Mouse (Mus musculus) heart, postnatal 25 days (tissue): ENCODE measurements around the gene Iqgap3. TPM values are rescaled to one million over a fixed set of nuclear protein-coding genes. Genes with fewer than 3 reads are reported as not detected.

Experiments
- DNase-seq: peaks from one replicate; pipeline ENCODE4 v3.0.0; 2022; ENCODE audit warnings: low spot score
- intact Hi-C: fragments of 180-260 bp; cut with DNase I; formaldehyde crosslinking; loops from one replicate; pipeline ENCODE4 v1.15.1; 2025
- total RNA-seq, 2 experiments: library from RNA; stranded (reverse); gene quantifications; 2 replicates each; pipeline ENCODE4 v1.2.3; 2021

Gene Iqgap3
- total RNA-seq, 2 experiments from 2014 or later = 0.75 to 1.0 TPM

GRCm38 (mm10) chr3:88146376-88147112 lies 64.8 kb downstream of the Iqgap3 start:
- no peak for DNase-seq
- intact Hi-C loops = no loop called here

- DNase-seq = no peak
- intact Hi-C loops = no loop called here
Measured at GRCm38 (mm10) chr3:88147444-88147843, 65.7 kb downstream of the Iqgap3 start.

GRCm38 (mm10) chr3:88147866-88148265 lies 66.1 kb downstream of the Iqgap3 start:
- intact Hi-C loops = no loop called here

GRCm38 (mm10) chr3:88148354-88148753 lies 66.6 kb downstream of the Iqgap3 start:
- intact Hi-C loops = no loop called here
- DNase-seq = no peak

More at GRCm38 (mm10) chr3:88147866-88148265, 66.1 kb downstream of the Iqgap3 start:
- no peak for DNase-seq

GRCm38 (mm10) chr3:88148776-88149509 lies 67.2 kb downstream of the Iqgap3 start:
- peak; percentile 48 for DNase-seq
- intact Hi-C loops = no loop called here

GRCm38 (mm10) chr3:88149510-88149974 lies 67.8 kb downstream of the Iqgap3 start:
- no peak for DNase-seq
- intact Hi-C loops = no loop called here

- DNase-seq = no peak
- intact Hi-C loops = no loop called here
Measured at GRCm38 (mm10) chr3:88150061-88150998, 68.6 kb downstream of the Iqgap3 start.

GRCm38 (mm10) chr3:88150999-88151364 lies 69.2 kb downstream of the Iqgap3 start:
- no peak for DNase-seq
- intact Hi-C loops = no loop called here

- no peak for DNase-seq
- intact Hi-C loops = no loop called here
Measured at GRCm38 (mm10) chr3:88152056-88152455, 70.3 kb downstream of the Iqgap3 start.

GRCm38 (mm10) chr3:88153290-88154011 lies 71.7 kb downstream of the Iqgap3 start:
- intact Hi-C loops = no loop called here
- DNase-seq = no peak

GRCm38 (mm10) chr3:88154236-88154635 lies 72.5 kb downstream of the Iqgap3 start:
- intact Hi-C loops = no loop called here

GRCm38 (mm10) chr3:88156817-88157216 lies 75.0 kb downstream of the Iqgap3 start:
- no peak for DNase-seq
- intact Hi-C loops = loop anchor here (5.0 kb wide), 1 partner anchor 70 kb away; no protein-coding TSS in a partner anchor

More at GRCm38 (mm10) chr3:88154236-88154635, 72.5 kb downstream of the Iqgap3 start:
- DNase-seq = no peak

GRCm38 (mm10) chr3:88157771-88158597 lies 76.2 kb downstream of the Iqgap3 start:
- no peak for DNase-seq
- intact Hi-C loops = loop anchor here (5.0 kb wide), 1 partner anchor 71 kb away; no protein-coding TSS in a partner anchor

- intact Hi-C loops = loop anchor here (5.0 kb wide), 1 partner anchor 72 kb away; no protein-coding TSS in a partner anchor
- no peak for DNase-seq
Measured at GRCm38 (mm10) chr3:88158991-88159390, 77.2 kb downstream of the Iqgap3 start.

GRCm38 (mm10) chr3:88160856-88161255 lies 79.1 kb downstream of the Iqgap3 start:
- DNase-seq = no peak

GRCm38 (mm10) chr3:88162259-88162658 lies 80.5 kb downstream of the Iqgap3 start:
- peak; percentile 61 for DNase-seq
- intact Hi-C loops = no loop called here

More at GRCm38 (mm10) chr3:88160856-88161255, 79.1 kb downstream of the Iqgap3 start:
- intact Hi-C loops = no loop called here

GRCm38 (mm10) chr3:88162811-88163210 lies 81.0 kb downstream of the Iqgap3 start:
- intact Hi-C loops = no loop called here
- no peak for DNase-seq

GRCm38 (mm10) chr3:88163847-88164246 lies 82.1 kb downstream of the Iqgap3 start:
- DNase-seq = no peak
- intact Hi-C loops = no loop called here
